Mouse (Mus musculus) liver, postnatal 0 days (tissue): ENCODE results near the gene 2210011C24Rik. TPM values are rescaled to one million over a fixed set of nuclear protein-coding genes. Genes with fewer than 3 reads are reported as not detected.

ENCODE experiments used
- ATAC-seq: fragments of 200-750 bp; cut with Nextera tagmentation; 2 replicates; pipeline ENCODE4 v1.8.0; 2017; ENCODE audit warnings: mild to moderate bottlenecking, moderate library complexity
- DNase-seq: peaks from one replicate; pipeline ENCODE4 v3.0.0-alpha.2; 2016
- H3K27ac ChIP-seq: fragments of 300-500 bp; sonication (generic); 2 replicates; pipeline ENCODE4 v1.5.1; 2014; ENCODE audit warnings: antibody characterized with exemption, moderate library complexity, mild to moderate bottlenecking, low read depth
- H3K27me3 ChIP-seq: fragments of 300-500 bp; sonication (generic); 2 replicates; pipeline ENCODE4 v1.6.1; 2014; ENCODE audit warnings: low read length, control low read depth, mixed read lengths; ENCODE audit not compliant: insufficient read depth
- H3K36me3 ChIP-seq: fragments of 300-500 bp; sonication (generic); replicated peaks from 2 replicates; pipeline ENCODE4 v1.6.1; 2014; ENCODE audit warnings: mild to moderate bottlenecking, control low read depth, low read length, moderate library complexity, mixed read lengths; ENCODE audit not compliant: insufficient read depth
- H3K4me1 ChIP-seq: fragments of 300-500 bp; sonication (generic); 2 replicates; pipeline ENCODE4 v1.6.1; 2014; ENCODE audit warnings: antibody characterized with exemption, mild to moderate bottlenecking, control low read depth; ENCODE audit not compliant: insufficient read depth
- H3K4me2 ChIP-seq: fragments of 300-500 bp; sonication (generic); 2 replicates; pipeline ENCODE4 v1.6.1; 2014; ENCODE audit warnings: low read depth, mild to moderate bottlenecking, low read length, moderate library complexity, mixed read lengths
- H3K4me3 ChIP-seq: fragments of 300-500 bp; sonication (generic); 2 replicates; pipeline ENCODE4 v1.5.1; 2014; ENCODE audit warnings: low read depth, low read length
- H3K9ac ChIP-seq: fragments of 300-500 bp; sonication (generic); replicated peaks from 2 replicates; pipeline ENCODE4 v1.6.1; 2014; ENCODE audit warnings: mild to moderate bottlenecking, moderate library complexity
- H3K9me3 ChIP-seq: fragments of 300-500 bp; sonication (generic); 2 replicates; pipeline ENCODE4 v1.6.1; 2016; ENCODE audit warnings: mild to moderate bottlenecking, control low read depth, low read length, mixed read lengths
- CTCF ChIP-seq: sonication (generic); IDR thresholded peaks from 2 replicates; pipeline ENCODE4 v1.5.1; 2016; ENCODE audit warnings: antibody characterized with exemption, low read depth
- EP300 ChIP-seq: IDR thresholded peaks from 2 replicates; pipeline ENCODE4 v1.6.1; 2016; ENCODE audit warnings: antibody characterized with exemption, low read depth, mild to moderate bottlenecking
- WGBS: fragments of 180-500 bp; shearing (Covaris S2); extraction: QIAGEN DNeasy Blood & Tissue Kit; methylation state at CpG from one replicate; pipeline ENCODE4 v1.1.7; 2014; ENCODE audit not compliant: insufficient replicate concordance; 5-methylcytosine and 5-hydroxymethylcytosine counted together
- polyA plus RNA-seq: library from polyadenylated mRNA; unstranded; fragments of >200 nt; fragmentation: Nextera tagmentation; extraction: Ambion mirVana; gene quantifications from 2 replicates; pipeline ENCODE4 v1.2.1, GENCODE M21; 2015

2210011C24Rik gene
- polyA plus RNA-seq, 1 experiment from 2014 or later, result 0.40 TPM

GRCm38 (mm10) chr8:83999057-83999705 is 12.8 kb downstream of the 2210011C24Rik start:
- peaks cover 15% of the 10 kb centered on the region; the same call in 1 of the 2 replicates for H3K36me3 ChIP-seq

GRCm38 (mm10) chr8:83998231-83999056 is 13.5 kb downstream of the 2210011C24Rik start:
- Histone ChIP-seq H3K4me1 (peaks cover 25% of the 10 kb centered on the region), H3K4me2 (peak overlapping the region; percentile 91), H3K27ac (peak overlapping the region; percentile 88), H3K9me3 (no peaks in the 10 kb centered on the region), H3K9ac (peak overlapping the region; percentile 83), H3K36me3 (peaks cover 15% of the 10 kb centered on the region; the same call in 1 of the 2 replicates), H3K4me3 (peak overlapping the region; percentile 71), H3K27me3 (no peaks in the 10 kb centered on the region)
- WGBS, result 1% methylated on average over 73 of the region's 92 CpGs
- ATAC-seq, result peak; percentile 22
- DNase-seq, result peak; percentile 67
- TF ChIP-seq EP300 (no peak), CTCF (peak; percentile 69)

More at GRCm38 (mm10) chr8:83999057-83999705, 12.8 kb downstream of the 2210011C24Rik start:
- DNase-seq (peak; percentile 29), ATAC-seq (no peak)
- H3K27me3 ChIP-seq, result no peaks in the 10 kb centered on the region
- H3K9ac ChIP-seq, result peak overlapping the region; percentile 83
- peak overlapping the region; percentile 91 for H3K4me2 ChIP-seq
- peaks cover 28% of the 10 kb centered on the region for H3K4me1 ChIP-seq
- no peak for TF ChIP-seq CTCF
- no peak for TF ChIP-seq EP300
- WGBS, result 63% methylated on average over 16 of the region's 16 CpGs
- H3K9me3 ChIP-seq, result no peaks in the 10 kb centered on the region
- peak overlapping the region; percentile 71 for H3K4me3 ChIP-seq
- H3K27ac ChIP-seq, result no peak overlapping the region

GRCm38 (mm10) chr8:83997511-83998141 is 14.3 kb downstream of the 2210011C24Rik start, which contains the start of gene Samd1:
Gene Samd1 (plus strand): TSS chr8:83997672.
- H3K4me3 ChIP-seq, result peak within 1 kb of the TSS; percentile 71
- no peaks in the 10 kb centered on the region for H3K9me3 ChIP-seq
- H3K9ac ChIP-seq, result peak within 1 kb of the TSS; percentile 83
- H3K36me3 ChIP-seq, result peaks cover 15% of the 10 kb centered on the region; the same call in 1 of the 2 replicates
- under 1% methylated on average over 49 of the region's 112 CpGs for WGBS
- H3K27ac ChIP-seq, result peak within 1 kb of the TSS; percentile 88
- peak within 1 kb of the TSS; percentile 91 for H3K4me2 ChIP-seq
- peaks cover 19% of the 10 kb centered on the region for H3K4me1 ChIP-seq
- DNase-seq (peak; percentile 66), ATAC-seq (peak; percentile 2; the same call in 1 of the 2 replicates)
- TF ChIP-seq EP300, result no peak
- TF ChIP-seq CTCF, result no peak
- H3K27me3 ChIP-seq, result no peaks in the 10 kb centered on the region

GRCm38 (mm10) chr8:83996567-83997505 is 15.1 kb downstream of the 2210011C24Rik start:
- Histone ChIP-seq H3K4me3 (peak overlapping the region; percentile 65), H3K9ac (peak overlapping the region; percentile 83), H3K27me3 (no peaks in the 10 kb centered on the region), H3K4me2 (peak overlapping the region; percentile 91), H3K27ac (peak overlapping the region; percentile 88), H3K36me3 (peaks cover 17% of the 10 kb centered on the region), H3K9me3 (no peaks in the 10 kb centered on the region), H3K4me1 (peaks cover 23% of the 10 kb centered on the region)
- TF ChIP-seq EP300, result no peak
- no peak for TF ChIP-seq CTCF
- 2% methylated on average over 54 of the region's 103 CpGs for WGBS
- DNase-seq (peak; percentile 87), ATAC-seq (peak; percentile 86)

GRCm38 (mm10) chr8:83995973-83996372 is 16.0 kb downstream of the 2210011C24Rik start:
- Histone ChIP-seq H3K4me3 (peak overlapping the region; percentile 65), H3K9me3 (no peaks in the 10 kb centered on the region), H3K9ac (peak overlapping the region; percentile 83), H3K27ac (peak overlapping the region; percentile 88; the same call in 1 of the 2 replicates), H3K36me3 (peaks cover 21% of the 10 kb centered on the region), H3K4me2 (peak overlapping the region; percentile 91), H3K27me3 (no peaks in the 10 kb centered on the region), H3K4me1 (peaks cover 23% of the 10 kb centered on the region)
- 31% methylated on average over 12 of the region's 12 CpGs for WGBS
- DNase-seq, result no peak
- TF ChIP-seq CTCF (no peak), EP300 (no peak)
- ATAC-seq, result no peak
